Comparison of ENCODE assay signal across 7 mouse cellular contexts in genomic region chr1:133661203-133661933, GRCm38 (mm10). TPM values are rescaled to one million over a fixed set of nuclear protein-coding genes. Genes with fewer than 3 reads are reported as not detected.
DNase-seq lines count a peak whose midpoint lies in the region; ATAC-seq lines count a peak whose summit lies in the region.

Gene Gm38394, minus strand, starts transcription at chr1:133661318.

- no peaks in the 10 kb centered on the region for H3K27me3 ChIP-seq in embryonic facial prominence, embryonic 11.5 days (ENCODE audit: control insufficient read depth, insufficient read depth, low read length)
- no peaks in the 10 kb centered on the region for H3K27me3 ChIP-seq in limb, embryonic 10.5 days (ENCODE audit: low read depth, poor library complexity, severe bottlenecking)
- no peaks in the 10 kb centered on the region for H3K27me3 ChIP-seq in midbrain, embryonic 13.5 days

- no peaks in the 10 kb centered on the region for H3K9me3 ChIP-seq in embryonic facial prominence, embryonic 11.5 days (replicated peaks; ENCODE audit: control insufficient read depth, low read length)
- H3K9me3 ChIP-seq in limb, embryonic 10.5 days (replicated peaks), result no peaks in the 10 kb centered on the region
- H3K9me3 ChIP-seq in midbrain, embryonic 13.5 days, result no peaks in the 10 kb centered on the region

- ATAC-seq in embryonic facial prominence, embryonic 11.5 days (replicated peaks; ENCODE audit: insufficient number of reproducible peaks, low FRiP score, low TSS enrichment, low read depth), result peak; percentile 98
- ATAC-seq in granulocyte monocyte progenitor cell, adult 5-6 weeks (replicated peaks; ENCODE audit: poor library complexity, severe bottlenecking), result peak; percentile 100
- ATAC-seq in midbrain, embryonic 13.5 days, result peak; percentile 100

- H3K4me1 ChIP-seq in embryonic facial prominence, embryonic 11.5 days (ENCODE audit: control insufficient read depth, insufficient read depth, low read length), result peaks cover 4% of the 10 kb centered on the region; the same call in 1 of the 2 replicates
- H3K4me1 ChIP-seq in limb, embryonic 10.5 days, result peaks cover 32% of the 10 kb centered on the region
- peaks cover 41% of the 10 kb centered on the region for H3K4me1 ChIP-seq in midbrain, embryonic 13.5 days (replicated peaks)

- H3K36me3 ChIP-seq in embryonic facial prominence, embryonic 11.5 days (replicated peaks; ENCODE audit: control insufficient read depth, insufficient read depth, low read depth, low read length), result no peaks in the 10 kb centered on the region
- peaks cover 34% of the 10 kb centered on the region for H3K36me3 ChIP-seq in limb, embryonic 10.5 days
- H3K36me3 ChIP-seq in midbrain, embryonic 13.5 days, result peaks cover 17% of the 10 kb centered on the region

- peak; percentile 95 for DNase-seq in adrenal gland, postnatal 14 days
- DNase-seq in embryonic facial prominence, embryonic 11.5 days (ENCODE audit: low spot score), result peak; percentile 99
- DNase-seq in kidney, adult 11 months, result peak; percentile 95
- DNase-seq in limb, embryonic 10.5 days (ENCODE audit: low spot score), result peak; percentile 90
- peak; percentile 82 for DNase-seq in spleen, adult 12 weeks (ENCODE audit: low spot score)

- peak within 1 kb of the TSS; percentile 71 for H3K4me2 ChIP-seq in embryonic facial prominence, embryonic 11.5 days (ENCODE audit: low read depth, low read length)
- peak within 1 kb of the TSS; percentile 71 for H3K4me2 ChIP-seq in midbrain, embryonic 13.5 days (replicated peaks)

- peak within 1 kb of the TSS; percentile 89 for H3K4me3 ChIP-seq in embryonic facial prominence, embryonic 11.5 days (ENCODE audit: low read depth, low read length)
- peak within 1 kb of the TSS; percentile 89 for H3K4me3 ChIP-seq in limb, embryonic 10.5 days
- H3K4me3 ChIP-seq in midbrain, embryonic 13.5 days (replicated peaks), result peak within 1 kb of the TSS; percentile 76

- H3K9ac ChIP-seq in embryonic facial prominence, embryonic 11.5 days (replicated peaks; ENCODE audit: low read length), result peak within 1 kb of the TSS; percentile 92
- peak within 1 kb of the TSS; percentile 81 for H3K9ac ChIP-seq in midbrain, embryonic 13.5 days (replicated peaks)

- WGBS in embryonic facial prominence, embryonic 11.5 days, result 3% methylated on average over 26 of the region's 26 CpGs
- WGBS in limb, embryonic 10.5 days, result 3% methylated on average over 26 of the region's 26 CpGs
- 3% methylated on average over 26 of the region's 26 CpGs for WGBS in midbrain, embryonic 13.5 days

- H3K27ac ChIP-seq in embryonic facial prominence, embryonic 11.5 days (replicated peaks; ENCODE audit: low read depth, low read length), result peak within 1 kb of the TSS; percentile 87
- peak within 1 kb of the TSS; percentile 97 for H3K27ac ChIP-seq in limb, embryonic 10.5 days
- H3K27ac ChIP-seq in midbrain, embryonic 13.5 days, result peak within 1 kb of the TSS; percentile 90

RNA-seq across cellular contexts. Expression of gene Gm38394, which starts in this region (rescaled TPM):
- 36.0 and 37.9 TPM in 2 replicates for total RNA-seq in adrenal gland, postnatal 14 days (2021)
- 7.0 and 8.8 TPM in 2 replicates for polyA plus RNA-seq in embryonic facial prominence, embryonic 11.5 days (2014; fragmentation: Nextera tagmentation; extraction: Ambion mirVana)
- 9.5 and 14.2 TPM in 2 replicates for total RNA-seq in granulocyte monocyte progenitor cell, adult 5-6 weeks (2014; fragmentation: Nextera tagmentation)
- 6.6 and 9.2 TPM in 2 replicates for total RNA-seq in granulocyte monocyte progenitor cell, adult 5-6 weeks (2017)
- polyA plus RNA-seq in limb, embryonic 10.5 days (2016; fragmentation: Nextera tagmentation; extraction: Ambion mirVana), result 5.0 and 6.2 TPM in 2 replicates
- 3.5 TPM in 2 replicates for polyA plus RNA-seq in midbrain, embryonic 13.5 days (2015; fragmentation: Nextera tagmentation; extraction: Ambion mirVana)

Comparison
In these comparisons a context has a peak if more than half of its experiments do, and no peak if none do; other contexts are left out.
1. Peak in every context shown above with its lines: DNase-seq, ATAC-seq, H3K4me3 ChIP-seq and H3K27ac ChIP-seq.